Mouse (Mus musculus) granulocyte monocyte progenitor cell, adult 5-6 weeks (primary cell): ENCODE data around the gene Atf4. TPM values are rescaled to one million over a fixed set of nuclear protein-coding genes. Genes with fewer than 3 reads are reported as not detected.

Experiments used
- ATAC-seq: replicated peaks from 2 replicates; pipeline ENCODE4 v1.8.0; 2016; ENCODE audit warnings: mild to moderate bottlenecking, moderate TSS enrichment, inconsistent platforms; ENCODE audit not compliant: poor library complexity, severe bottlenecking
- total RNA-seq, 2 experiments: library from RNA; stranded (forward) in 1 of 2; stranded (reverse) in 1 of 2; fragments of 200-712, 200-1000 nt in 1 of 2; fragments of >200 nt in 1 of 2; fragmentation: Nextera tagmentation in 1 of 2; gene quantifications; 2 replicates each; pipeline ENCODE4 v1.2.3; 2014 to 2017

Atf4 gene
- total RNA-seq, 2 experiments from 2014 or later, result 214 to 380 TPM

GRCm38 (mm10) chr15:80278121-80278759 is 23.3 kb downstream of the Atf4 start:
- ATAC-seq, result no peak

DNA sequence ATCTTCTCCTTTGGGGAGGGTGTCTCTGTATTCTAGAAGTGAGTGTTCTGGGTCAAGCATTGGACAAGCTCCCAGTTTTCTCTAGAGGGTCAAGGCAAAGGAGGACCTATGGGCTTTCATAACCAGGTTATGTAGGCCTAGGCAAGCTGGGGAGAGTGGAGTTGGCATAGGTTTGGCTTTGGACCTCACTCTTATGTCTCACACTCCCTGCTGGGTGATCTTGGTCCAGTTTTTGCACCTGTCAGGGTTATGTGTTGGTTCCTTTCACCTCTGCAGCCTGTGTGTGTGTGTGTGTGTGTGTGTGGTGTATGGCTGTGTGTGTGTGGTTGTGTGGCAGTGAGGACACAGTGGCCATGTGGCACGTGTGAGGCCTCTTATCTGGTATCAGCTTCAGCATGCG is 24.1 kb downstream of the Atf4 start:
- no peak for ATAC-seq

GRCm38 (mm10) chr15:80280646-80281045 is 25.7 kb downstream of the Atf4 start:
- ATAC-seq, result 0 out of 2 replicates have a peak, but pooled peaks have one; percentile 20

- no peak for ATAC-seq
Observed at GRCm38 (mm10) chr15:80286851-80287415, 31.9 kb downstream of the Atf4 start, which contains the start of gene Cacna1i. Cacna1i (plus strand) TSS chr15:80287238.

DNA sequence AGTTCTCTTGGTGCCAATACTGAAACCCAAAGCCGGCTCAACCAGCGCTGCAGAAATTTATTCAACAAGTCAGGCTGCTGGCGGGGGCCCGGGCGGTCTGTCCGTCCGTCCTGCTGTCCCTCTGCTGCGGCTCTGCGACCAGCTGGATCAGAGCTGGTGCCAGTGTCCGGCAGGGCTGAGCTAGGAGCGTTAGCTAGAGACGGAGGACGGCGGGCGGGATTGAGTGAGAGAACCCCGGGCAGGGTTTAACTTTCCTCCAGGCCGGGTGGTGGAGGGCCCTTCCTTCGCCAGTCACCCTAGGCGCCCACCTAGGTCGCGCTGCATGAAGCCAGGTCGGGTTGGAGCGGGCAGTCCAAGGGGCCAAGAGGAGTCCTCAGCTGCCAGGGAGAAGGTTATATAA is 33.1 kb downstream of the Atf4 start:
- no peak for ATAC-seq

DNA sequence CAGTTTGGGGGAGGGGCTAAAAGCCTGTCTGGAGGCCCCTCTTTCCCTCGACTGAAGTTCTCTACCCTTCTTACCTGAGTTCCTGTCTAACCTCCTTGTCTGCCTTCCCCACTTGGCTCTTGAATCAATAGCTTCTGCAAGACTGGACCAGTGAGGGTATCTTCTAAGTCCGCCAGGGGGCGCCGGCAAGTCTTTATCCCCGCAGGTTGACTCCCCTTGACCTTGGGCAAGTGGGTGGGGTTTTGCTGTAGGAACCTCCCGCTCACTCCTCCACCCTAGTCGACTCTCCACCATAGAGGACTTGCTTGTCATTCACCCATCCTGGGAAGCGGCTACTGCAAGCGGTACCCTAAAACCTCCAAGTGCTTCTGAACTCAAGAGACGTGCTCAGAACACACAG is 34.5 kb downstream of the Atf4 start:
- ATAC-seq, result peak; percentile 54

DNA sequence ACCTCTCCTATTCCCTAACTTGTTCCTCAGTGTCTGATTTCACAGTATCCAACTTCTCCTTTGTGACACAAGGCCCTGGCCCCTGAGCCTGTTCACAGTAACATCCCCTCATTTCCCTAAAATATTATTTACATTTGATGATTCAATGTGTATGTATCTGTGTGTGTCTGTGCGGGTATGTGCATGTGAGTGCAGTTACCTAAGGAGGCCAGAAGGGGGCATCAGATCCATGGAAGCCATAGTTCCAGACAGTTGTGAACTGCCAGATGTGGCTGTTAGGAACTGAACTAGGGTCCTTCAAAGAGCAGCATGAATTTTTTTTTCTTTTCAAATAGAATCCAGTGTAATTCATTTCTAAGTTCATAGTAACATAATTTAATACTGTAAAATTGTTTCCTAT is 42.2 kb downstream of the Atf4 start:
- ATAC-seq, result no peak

- ATAC-seq, result no peak
Observed at GRCm38 (mm10) chr15:80303779-80304178, 48.8 kb downstream of the Atf4 start.

- ATAC-seq, result no peak
Observed at GRCm38 (mm10) chr15:80304188-80304587, 49.2 kb downstream of the Atf4 start.

DNA sequence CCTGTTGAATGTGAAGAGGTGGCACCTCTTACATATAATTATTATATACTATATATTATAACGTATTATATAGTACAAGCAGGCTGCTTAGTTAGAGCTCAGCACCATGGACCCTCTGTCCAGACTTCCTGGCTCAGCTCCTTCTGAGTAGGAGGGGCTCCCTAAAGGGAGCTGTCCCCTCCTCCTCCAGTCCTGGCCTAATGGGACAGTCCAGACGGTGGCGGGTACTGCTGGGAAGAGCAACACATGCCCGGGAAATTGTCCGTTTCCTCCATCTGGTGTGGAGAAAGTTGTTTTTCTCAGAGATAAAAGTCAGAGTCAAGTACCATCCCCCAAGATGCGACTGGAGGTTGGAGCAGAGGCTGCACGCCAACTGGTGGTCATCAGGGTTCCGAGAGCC is 51.2 kb downstream of the Atf4 start:
- no peak for ATAC-seq

Other genes with a start within 250 kb of the Atf4 start
- gene Pdgfb, start 240.2 kb upstream of the Atf4 start, total RNA-seq (2014; fragmentation: Nextera tagmentation), result 0.30 TPM in 1 of 2 replicates, not detected in the other
- 0.13 and 0.26 TPM in 2 replicates for gene Pdgfb, start 240.2 kb upstream of the Atf4 start, total RNA-seq (2017)
- gene Syngr1, start 163.8 kb upstream of the Atf4 start, total RNA-seq (2014; fragmentation: Nextera tagmentation), result 1.5 and 1.6 TPM in 2 replicates
- 1.6 and 4.0 TPM in 2 replicates for gene Syngr1, start 163.8 kb upstream of the Atf4 start, total RNA-seq (2017)
- gene Rpl3, start 163.3 kb upstream of the Atf4 start, total RNA-seq (2014; fragmentation: Nextera tagmentation), result 2,307 and 2,508 TPM in 2 replicates
- 3,100 and 3,113 TPM in 2 replicates for gene Rpl3, start 163.3 kb upstream of the Atf4 start, total RNA-seq (2017)
- gene Tab1, start 122.1 kb upstream of the Atf4 start, total RNA-seq (2014; fragmentation: Nextera tagmentation), result 15.0 and 22.3 TPM in 2 replicates
- 13.0 and 21.3 TPM in 2 replicates for gene Tab1, start 122.1 kb upstream of the Atf4 start, total RNA-seq (2017)
- not detected in 2 replicates for gene Mgat3, start 81.5 kb upstream of the Atf4 start, total RNA-seq (2014; fragmentation: Nextera tagmentation)
- gene Mgat3, start 81.5 kb upstream of the Atf4 start, total RNA-seq (2017), result not detected in 2 replicates
- 20.3 and 31.4 TPM in 2 replicates for gene Mief1, start 21.2 kb upstream of the Atf4 start, total RNA-seq (2014; fragmentation: Nextera tagmentation)
- 19.2 and 20.8 TPM in 2 replicates for gene Mief1, start 21.2 kb upstream of the Atf4 start, total RNA-seq (2017)
- gene AC140267.1, start 19.3 kb upstream of the Atf4 start, total RNA-seq (2014; fragmentation: Nextera tagmentation), result 39.4 TPM in 1 of 2 replicates, not detected in the other
- gene AC140267.1, start 19.3 kb upstream of the Atf4 start, total RNA-seq (2017), result not detected in 2 replicates
- gene Rps19bp1, start 9.1 kb downstream of the Atf4 start, total RNA-seq (2014; fragmentation: Nextera tagmentation), result 34.9 and 40.9 TPM in 2 replicates
- 32.7 and 40.0 TPM in 2 replicates for gene Rps19bp1, start 9.1 kb downstream of the Atf4 start, total RNA-seq (2017)
- not detected in 2 replicates for gene Cacna1i, start 32.1 kb downstream of the Atf4 start, total RNA-seq (2014; fragmentation: Nextera tagmentation)
- gene Cacna1i, start 32.1 kb downstream of the Atf4 start, total RNA-seq (2017), result not detected in 2 replicates